Mouse (Mus musculus) adrenal gland, postnatal 4 days (tissue): ENCODE results near the gene Pde6b. TPM values are rescaled to one million over a fixed set of nuclear protein-coding genes. Genes with fewer than 3 reads are reported as not detected.

Source experiments
- DNase-seq, 2 experiments: peaks; one replicate each; pipeline ENCODE4 v3.0.0; 2021 to 2022; ENCODE audit warnings: low spot score in 2 of 2, mixed read lengths in 2 of 2
- long read RNA-seq, 2 experiments: library from polyadenylated mRNA; stranded (forward); transcript quantifications; one replicate each; pipeline ENCODE4 v2.0.0; 2021
- total RNA-seq, 2 experiments: library from RNA; stranded (reverse); gene quantifications; 2 replicates each; pipeline ENCODE4 v1.2.3; 2021

The Pde6b gene
- total RNA-seq: not detected
- long read RNA-seq, experiment 1: 0 reads
- long read RNA-seq, experiment 2: 0 reads

- DNase-seq: no peak
Observed at GRCm38 (mm10) chr5:108388201-108388600, at the start of gene Pde6b. Gene Pde6b, plus strand, starts transcription at chr5:108388391.

GRCm38 (mm10) chr5:108343680-108344170, 44.5 kb upstream of the Pde6b start:
- no peak for DNase-seq

- no peak for DNase-seq
Observed at GRCm38 (mm10) chr5:108345313-108346071, 42.7 kb upstream of the Pde6b start.

- DNase-seq: no peak
Observed at GRCm38 (mm10) chr5:108347843-108348242, 40.3 kb upstream of the Pde6b start.

GRCm38 (mm10) chr5:108349511-108350148, 38.6 kb upstream of the Pde6b start:
- no peak for DNase-seq

GRCm38 (mm10) chr5:108354056-108354455, 34.1 kb upstream of the Pde6b start:
- DNase-seq: no peak

- DNase-seq: no peak
Observed at GRCm38 (mm10) chr5:108357862-108358261, 30.3 kb upstream of the Pde6b start.

- no peak for DNase-seq
Observed at GRCm38 (mm10) chr5:108359491-108359890, 28.7 kb upstream of the Pde6b start.

GRCm38 (mm10) chr5:108360211-108360610, 28.0 kb upstream of the Pde6b start:
- DNase-seq: no peak

GRCm38 (mm10) chr5:108362330-108362729, 25.9 kb upstream of the Pde6b start:
- DNase-seq: no peak

GRCm38 (mm10) chr5:108366328-108366983, 21.7 kb upstream of the Pde6b start:
- no peak for DNase-seq

GRCm38 (mm10) chr5:108366984-108367841, 21.0 kb upstream of the Pde6b start:
- DNase-seq: no peak

GRCm38 (mm10) chr5:108367871-108368332, 20.3 kb upstream of the Pde6b start, which contains the start of gene Gm42517:
Gene Gm42517, minus strand, starts transcription at chr5:108367922.
- DNase-seq: no peak

GRCm38 (mm10) chr5:108368446-108368845, 19.7 kb upstream of the Pde6b start:
- DNase-seq: no peak

GRCm38 (mm10) chr5:108368851-108369621, 19.2 kb upstream of the Pde6b start:
- DNase-seq: no peak

GRCm38 (mm10) chr5:108369964-108370363, 18.2 kb upstream of the Pde6b start:
- no peak for DNase-seq

- DNase-seq: no peak
Observed at GRCm38 (mm10) chr5:108374079-108374478, 14.1 kb upstream of the Pde6b start.

- DNase-seq: no peak
Observed at GRCm38 (mm10) chr5:108376059-108376458, 12.1 kb upstream of the Pde6b start.

GRCm38 (mm10) chr5:108378346-108378745, 9.8 kb upstream of the Pde6b start:
- DNase-seq: no peak

- DNase-seq: no peak
Observed at GRCm38 (mm10) chr5:108385632-108386031, 2.6 kb upstream of the Pde6b start.
